Mouse (Mus musculus): ENCODE measurements around the gene Kdm4a.
A peak's percentile ranks its signal among the peaks of the same experiment; 100 is the strongest.

The Kdm4a gene

GRCm38 (mm10) chr4:118179467-118180300 is at the start of gene Kdm4a:
TSS of gene Kdm4a (minus strand) at chr4:118180043.
- peak; percentile 94 for DNase-seq (ENCODE audit: low read depth)

- DNase-seq (ENCODE audit: low read depth): no peak
Measured at GRCm38 (mm10) chr4:118229035-118229770, 49.4 kb upstream of the Kdm4a start.

GRCm38 (mm10) chr4:118227398-118227797 is 47.6 kb upstream of the Kdm4a start:
- DNase-seq (ENCODE audit: low read depth): no peak

- no peak for DNase-seq (ENCODE audit: low read depth)
Measured at GRCm38 (mm10) chr4:118221261-118221660, 41.4 kb upstream of the Kdm4a start.

GRCm38 (mm10) chr4:118220756-118221155 is 40.9 kb upstream of the Kdm4a start:
- no peak for DNase-seq (ENCODE audit: low read depth)

GRCm38 (mm10) chr4:118219487-118219886 is 39.6 kb upstream of the Kdm4a start:
- no peak for DNase-seq (ENCODE audit: low read depth)

GRCm38 (mm10) chr4:118218521-118218920 is 38.7 kb upstream of the Kdm4a start:
- no peak for DNase-seq (ENCODE audit: low read depth)

GRCm38 (mm10) chr4:118216726-118217595 is 37.1 kb upstream of the Kdm4a start:
- DNase-seq (ENCODE audit: low read depth): peak; percentile 13

GRCm38 (mm10) chr4:118214891-118215290 is 35.0 kb upstream of the Kdm4a start:
- no peak for DNase-seq (ENCODE audit: low read depth)

- DNase-seq (ENCODE audit: low read depth): no peak
Measured at GRCm38 (mm10) chr4:118206918-118207640, 27.2 kb upstream of the Kdm4a start.

- no peak for DNase-seq (ENCODE audit: low read depth)
Measured at GRCm38 (mm10) chr4:118205906-118206305, 26.1 kb upstream of the Kdm4a start.

- DNase-seq (ENCODE audit: low read depth): no peak
Measured at GRCm38 (mm10) chr4:118199093-118199492, 19.2 kb upstream of the Kdm4a start.

GRCm38 (mm10) chr4:118198606-118199005 is 18.8 kb upstream of the Kdm4a start:
- no peak for DNase-seq (ENCODE audit: low read depth)

GRCm38 (mm10) chr4:118196185-118196584 is 16.3 kb upstream of the Kdm4a start:
- no peak for DNase-seq (ENCODE audit: low read depth)

- DNase-seq (ENCODE audit: low read depth): no peak
Measured at GRCm38 (mm10) chr4:118180301-118181080, 648 bp upstream of the Kdm4a start.

GRCm38 (mm10) chr4:118178952-118179466 is 834 bp downstream of the Kdm4a start:
- DNase-seq (ENCODE audit: low read depth): no peak

- no peak for DNase-seq (ENCODE audit: low read depth)
Measured at GRCm38 (mm10) chr4:118172461-118172860, 7.4 kb downstream of the Kdm4a start.

GRCm38 (mm10) chr4:118171006-118171405 is 8.8 kb downstream of the Kdm4a start:
- DNase-seq (ENCODE audit: low read depth): no peak

GRCm38 (mm10) chr4:118162123-118162522 is 17.7 kb downstream of the Kdm4a start:
- no peak for DNase-seq (ENCODE audit: low read depth)

GRCm38 (mm10) chr4:118157666-118158065 is 22.2 kb downstream of the Kdm4a start:
- no peak for DNase-seq (ENCODE audit: low read depth)

GRCm38 (mm10) chr4:118156559-118156958 is 23.3 kb downstream of the Kdm4a start:
- no peak for DNase-seq (ENCODE audit: low read depth)
